Mouse (Mus musculus) naive thymus-derived CD4-positive, alpha-beta T cell, adult 5 months (primary cell): ENCODE results near the gene Purb. TPM values are rescaled to one million over a fixed set of nuclear protein-coding genes. Genes with fewer than 3 reads are reported as not detected.

Source experiments
- polyA plus RNA-seq: library from polyadenylated mRNA; unstranded; fragments of 100-300 nt; shearing (Covaris generic); gene quantifications from one replicate; pipeline ENCODE4 v1.2.1, GENCODE M21; 2017

The Purb gene
- polyA plus RNA-seq, result 28.0 TPM

DNA sequence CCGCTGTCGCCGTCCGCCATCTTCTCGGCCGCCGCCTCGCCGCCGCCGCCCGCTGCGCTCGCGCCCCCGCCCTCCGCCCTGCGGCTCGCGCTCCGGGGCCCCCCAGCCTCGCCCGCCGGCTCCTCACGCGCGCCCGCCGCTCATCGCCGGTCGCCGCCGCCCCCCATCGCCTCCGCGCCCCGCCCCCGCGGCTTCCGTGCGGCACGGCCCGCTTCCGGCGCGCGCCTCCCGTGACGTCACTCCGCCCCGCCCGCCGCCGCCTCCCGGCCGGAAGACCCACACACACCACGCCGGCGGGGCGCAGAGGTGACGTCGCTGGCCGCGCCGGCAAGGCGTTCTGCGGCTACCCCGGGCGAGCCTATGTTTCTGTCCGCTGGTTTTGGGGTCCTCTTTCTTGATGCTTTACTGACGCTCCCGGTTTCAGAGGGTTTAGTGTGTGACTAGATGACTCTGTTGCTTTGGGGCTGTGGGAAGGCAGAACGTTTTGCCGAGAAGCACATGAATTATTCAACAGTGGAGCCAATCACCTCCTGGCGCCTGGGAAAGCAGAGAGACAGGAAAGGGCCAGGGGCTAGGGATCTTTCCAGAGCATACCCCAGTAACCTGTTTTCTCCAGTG, at the start of gene Purb:
Purb (minus strand) TSS at position 51 of the 618 bp plus-strand sequence.

DNA sequence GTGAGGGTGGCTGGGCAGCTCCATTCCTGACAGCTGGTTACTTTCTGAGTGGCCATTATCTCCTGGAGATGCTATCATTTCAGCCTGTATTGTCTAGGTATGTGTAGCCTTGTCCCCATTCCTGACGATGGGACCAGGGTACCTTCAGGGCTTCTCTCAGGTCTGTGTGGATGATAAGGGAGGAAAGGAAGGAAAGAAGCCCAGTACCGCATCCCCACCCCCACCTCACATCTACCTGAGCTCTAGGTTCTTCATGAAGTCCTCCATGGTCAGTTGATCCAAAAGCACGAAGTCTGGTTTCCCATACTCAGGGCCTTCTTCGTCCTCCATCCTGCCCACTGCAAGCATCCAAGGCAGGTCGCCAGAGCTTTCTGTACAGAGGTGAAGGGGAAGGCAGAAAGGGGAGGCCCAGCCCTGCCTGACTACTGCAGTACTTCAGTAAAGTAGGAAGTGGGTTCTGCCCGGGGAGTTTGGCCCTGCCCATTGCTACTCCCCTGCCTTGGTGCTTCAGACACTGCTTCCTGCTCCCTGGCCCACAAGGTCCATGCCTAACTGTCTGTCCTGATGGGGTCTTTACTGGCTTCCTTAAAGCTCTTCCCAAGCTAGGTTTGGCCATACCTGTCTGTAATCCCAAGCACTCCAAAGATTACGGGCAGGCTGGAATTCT, 44.9 kb upstream of the Purb start, which contains the start of gene Myo1g:
Myo1g (minus strand) TSS at position 459 of the 667 bp plus-strand sequence.

DNA sequence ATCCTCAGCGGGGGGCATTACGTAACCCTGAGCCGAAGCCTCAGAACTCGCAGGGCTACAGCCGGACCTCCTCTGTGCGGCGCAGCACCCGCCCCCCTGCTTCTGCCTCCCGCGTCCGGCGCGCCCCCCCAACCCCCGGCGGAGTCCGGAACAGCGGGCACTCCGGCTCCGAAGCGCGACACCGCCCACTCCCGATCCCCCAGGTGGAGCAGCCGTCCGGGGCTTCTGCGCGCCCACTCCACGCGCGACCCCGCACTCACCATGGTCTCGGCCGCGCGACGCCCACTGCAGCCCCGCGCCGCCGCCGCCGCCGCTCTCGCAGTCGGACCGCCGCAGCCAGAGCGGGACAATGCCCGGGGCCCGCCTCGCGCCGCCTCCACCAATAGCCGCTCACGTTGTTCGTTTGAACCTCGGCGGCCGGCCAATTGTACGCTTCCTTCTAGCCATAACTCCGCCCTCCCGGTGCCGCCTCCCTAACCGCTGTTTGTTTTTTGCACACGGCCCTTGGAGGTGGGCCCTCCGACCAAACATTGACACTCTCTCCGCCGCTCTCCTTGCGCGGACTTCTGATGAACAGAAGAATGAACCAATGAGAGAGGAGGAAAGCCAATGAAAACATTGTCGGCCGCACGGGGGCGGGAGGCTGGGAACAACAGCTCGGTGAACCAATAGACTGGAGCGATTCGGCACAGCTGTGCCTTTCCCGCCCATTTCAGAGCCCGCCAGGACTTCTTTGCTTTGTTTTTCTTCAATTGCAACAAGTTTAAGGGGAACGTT, 31.5 kb downstream of the Purb start, which contains the start of gene H2afv:
H2afv (minus strand) TSS at position 367 of the 777 bp plus-strand sequence.

Other genes starting within 250 kb of the Purb start
- gene Npc1l1, start 245.8 kb downstream of the Purb start, polyA plus RNA-seq, result 0.07 TPM
- 76.8 TPM for gene Ddx56, start 208.1 kb downstream of the Purb start, polyA plus RNA-seq
- 51.0 TPM for gene Tmed4, start 201.0 kb downstream of the Purb start, polyA plus RNA-seq
- 227 TPM for gene Ogdh, start 184.3 kb downstream of the Purb start, polyA plus RNA-seq
- 59.2 TPM for gene Zmiz2, start 86.8 kb downstream of the Purb start, polyA plus RNA-seq
- gene Ppia, start 60.5 kb downstream of the Purb start, polyA plus RNA-seq, result 4,323 TPM
- gene H2afv, start 31.5 kb downstream of the Purb start, polyA plus RNA-seq, result 194 TPM
- 127 TPM for gene Myo1g, start 45.0 kb upstream of the Purb start, polyA plus RNA-seq
- gene Ccm2, start 71.0 kb upstream of the Purb start, polyA plus RNA-seq, result 436 TPM
- 1.2 TPM for gene Nacad, start 130.1 kb upstream of the Purb start, polyA plus RNA-seq
- 23.5 TPM for gene Tbrg4, start 150.2 kb upstream of the Purb start, polyA plus RNA-seq
- not detected for gene Wap, start 162.7 kb upstream of the Purb start, polyA plus RNA-seq
- 530 TPM for gene Ramp3, start 182.6 kb upstream of the Purb start, polyA plus RNA-seq